Comparison of ENCODE assay signal across 18 mouse cellular contexts in the genomic region with DNA sequence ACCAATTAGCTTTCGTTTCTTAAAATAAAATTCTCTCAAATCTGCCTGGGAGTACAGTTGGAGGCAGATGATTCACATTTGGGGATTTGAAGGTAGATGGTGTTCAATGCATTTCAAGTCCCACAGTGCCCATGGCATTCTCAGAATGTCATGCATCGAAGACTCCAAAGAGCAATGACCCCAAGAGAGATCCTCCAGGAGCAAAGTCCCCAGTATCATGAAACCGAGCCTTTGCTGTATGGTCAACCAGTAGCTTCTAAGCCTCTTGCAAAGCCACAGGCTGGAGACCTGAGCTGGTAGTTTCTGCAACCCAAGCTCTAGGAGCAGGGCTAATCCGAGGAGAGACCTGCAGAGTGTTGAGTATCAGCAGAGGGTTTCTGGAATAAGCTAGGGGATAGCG.
"Had no signal": no experiment of that assay in that cellular context is flagged by ENCODE, and none has a peak within 500 bp of the region (broad histone marks: within the 10 kb centered on the region; RNA-seq: fewer than 3 reads in every experiment).

No protein-coding gene starts in this region.

- H3K27ac ChIP-seq: left cerebral cortex, adult 2 months; liver, embryonic 13.5 days; midbrain, embryonic 12.5 days; midbrain, embryonic 15.5 days; neural tube, embryonic 12.5 days; neural tube, embryonic 15.5 days; stomach, postnatal 0 days had no signal

- H3K9ac ChIP-seq: liver, embryonic 13.5 days; midbrain, embryonic 12.5 days; midbrain, embryonic 15.5 days; neural tube, embryonic 12.5 days; neural tube, embryonic 15.5 days had no signal

- H3K4me3 ChIP-seq: left cerebral cortex, adult 2 months; liver, embryonic 13.5 days; midbrain, embryonic 12.5 days; midbrain, embryonic 15.5 days; neural tube, embryonic 12.5 days; neural tube, embryonic 15.5 days had no signal

- H3K27me3 ChIP-seq: liver, embryonic 13.5 days; midbrain, embryonic 15.5 days; neural tube, embryonic 12.5 days; neural tube, embryonic 15.5 days had no signal

- H3K36me3 ChIP-seq: liver, embryonic 13.5 days; midbrain, embryonic 12.5 days; midbrain, embryonic 15.5 days; neural tube, embryonic 12.5 days; neural tube, embryonic 15.5 days had no signal

- DNase-seq: layer of hippocampus, postnatal 36 days; liver, embryonic 13.5 days; lung, adult 2 months; lung, postnatal 14 days; lung, postnatal 4 days; retina, postnatal 1 day; right cerebral cortex, postnatal 25 days; spleen, adult 18-20 months; thymus, adult 2 months; thymus, postnatal 14 days; thymus, postnatal 4 days had no signal

- ATAC-seq: intestine, postnatal 0 days; midbrain, embryonic 15.5 days had no signal

- H3K4me1 ChIP-seq: liver, embryonic 13.5 days; midbrain, embryonic 15.5 days; neural tube, embryonic 15.5 days had no signal

- H3K9me3 ChIP-seq: liver, embryonic 13.5 days; midbrain, embryonic 12.5 days; midbrain, embryonic 15.5 days; neural tube, embryonic 12.5 days; neural tube, embryonic 15.5 days had no signal

- H3K4me2 ChIP-seq: liver, embryonic 13.5 days; midbrain, embryonic 12.5 days; midbrain, embryonic 15.5 days; neural tube, embryonic 12.5 days; neural tube, embryonic 15.5 days had no signal
